ENCODE assay signal across 1 mouse cellular context in genomic region chr16:55811792-55812191, GRCm38 (mm10).
TF ChIP-seq lines count a peak whose summit lies in the region.

No protein-coding gene starts in this region.

TF ChIP-seq in MEL, 35 proteins besides CTCF, POLR2A, EP300 and RAD21 (continued from another document):
- no peak for TF ChIP-seq BHLHE40 (IDR thresholded peaks at IDR 0.05; ENCODE audit: borderline replicate concordance, low read depth, low read length)
- TF ChIP-seq RCOR1 (IDR thresholded peaks at IDR 0.05; ENCODE audit: low read depth, low read length), result peak; percentile 67; the same call in 1 of the 2 replicates
- no peak for TF ChIP-seq TCF12 (IDR thresholded peaks at IDR 0.05; ENCODE audit: low read depth, low read length)
- TF ChIP-seq POLR2AphosphoS2 (IDR thresholded peaks at IDR 0.05; ENCODE audit: low read length), result no peak
